Mouse (Mus musculus) brain, embryonic 14.5 days (tissue): ENCODE measurements around the gene Fam213a. TPM values are rescaled to one million over a fixed set of nuclear protein-coding genes. Genes with fewer than 3 reads are reported as not detected.
A peak's percentile ranks its signal among the peaks of the same experiment; 100 is the strongest.
"Not testable (repeated sequence)": the region's sequence is repeated elsewhere in the genome, so short reads cannot be mapped to it uniquely, and the experiment has no call there.

Experiments used
- DNase-seq: peaks from one replicate; pipeline ENCODE4 v3.0.0-alpha.2; 2011; ENCODE audit warnings: low read depth
- CTCF ChIP-seq: fragments of 200-500 bp; IDR thresholded peaks from 2 replicates; pipeline ENCODE4 v1.5.1; 2012; ENCODE audit warnings: inconsistent platforms, mild to moderate bottlenecking, moderate library complexity, borderline replicate concordance; ENCODE audit not compliant: insufficient read depth, insufficient read length; ENCODE audit errors: extremely low read depth
- POLR2A ChIP-seq: fragments of 200-500 bp; IDR thresholded peaks from 2 replicates; pipeline ENCODE4 v1.6.1; 2012; ENCODE audit warnings: mild to moderate bottlenecking, inconsistent platforms, borderline replicate concordance; ENCODE audit not compliant: poor library complexity, insufficient read depth, insufficient read length, severe bottlenecking; ENCODE audit errors: extremely low read depth
- polyA plus RNA-seq: library from polyadenylated mRNA; depleted of rRNA; stranded (reverse); fragments of >200 nt; gene quantifications from 2 replicates; pipeline ENCODE4 v1.2.3, GENCODE M21; 2012; rRNA removed

Fam213a gene
- 26.4 and 43.9 TPM in 2 replicates for polyA plus RNA-seq

DNA sequence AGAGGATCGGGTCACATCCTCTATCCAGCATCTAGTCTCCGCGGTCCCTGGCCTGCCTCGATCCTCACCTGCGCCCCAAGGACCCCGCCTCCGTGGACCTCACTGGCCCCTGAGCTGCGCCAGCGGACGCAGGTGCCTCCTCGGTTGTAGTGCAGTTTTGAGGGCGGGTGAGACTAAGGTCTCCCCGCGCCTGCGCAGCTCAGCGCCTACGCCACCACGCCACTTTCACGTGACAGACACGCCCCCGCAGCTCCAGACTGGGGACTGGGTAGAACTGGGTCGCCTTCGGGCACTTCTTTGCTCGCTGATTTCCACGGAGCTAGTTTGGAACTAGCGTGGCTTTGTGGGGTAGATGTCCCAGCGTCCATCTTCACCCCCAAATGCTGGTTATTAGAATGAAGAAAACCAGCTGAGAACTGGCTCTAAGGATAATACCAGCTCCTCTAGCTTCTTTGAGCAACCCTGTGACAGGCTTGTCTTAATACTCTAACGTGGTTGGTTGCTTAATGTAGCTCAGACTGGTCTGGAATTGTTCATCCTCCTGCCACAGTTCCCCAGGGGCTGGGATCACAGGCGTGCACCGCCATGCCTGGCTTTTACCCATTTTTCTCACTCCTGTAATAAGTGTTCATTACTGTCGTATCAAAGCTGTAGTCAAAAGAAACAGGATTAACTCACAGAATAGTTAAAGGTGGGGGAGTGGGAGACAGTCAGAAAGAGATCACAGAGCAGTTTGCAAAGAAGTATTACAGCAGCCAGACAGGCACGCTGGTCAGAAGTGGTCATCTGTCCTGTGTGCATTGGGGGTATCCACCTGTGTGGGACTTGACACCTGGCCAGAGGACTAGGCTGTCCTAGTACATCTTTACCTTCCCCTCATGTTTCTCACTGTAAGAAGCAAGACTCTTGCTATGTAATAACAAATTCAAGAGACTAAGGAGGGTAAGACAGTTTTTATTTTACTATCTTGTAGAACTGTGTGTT, at the start of gene Fam213a:
Gene Fam213a (minus strand): TSS at position 159 of the 984 bp plus-strand sequence.
- peak; percentile 97 for DNase-seq
- TF ChIP-seq POLR2A, result peak; percentile 57; the same call in 1 of the 2 replicates
- no peak for TF ChIP-seq CTCF

DNA sequence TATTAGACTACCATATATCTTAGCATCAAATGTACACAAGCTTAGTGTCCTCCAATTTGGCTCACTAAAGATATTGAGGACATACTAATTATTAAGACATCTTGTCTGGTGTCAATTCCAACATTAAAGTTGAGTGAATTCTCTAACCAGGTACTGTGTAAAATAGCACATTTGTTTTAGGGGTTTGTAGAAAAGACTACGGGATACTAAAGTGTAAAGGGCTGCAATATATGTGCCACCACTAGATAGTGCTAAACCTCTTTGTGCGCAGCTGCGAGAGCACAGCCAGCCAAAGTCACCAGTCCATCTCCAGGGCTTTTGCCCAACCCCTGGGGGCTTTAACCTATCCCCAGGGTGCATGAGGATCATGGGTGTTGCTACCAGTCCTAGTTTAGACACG, 39.6 kb upstream of the Fam213a start:
- not testable (repeated sequence) for DNase-seq

DNA sequence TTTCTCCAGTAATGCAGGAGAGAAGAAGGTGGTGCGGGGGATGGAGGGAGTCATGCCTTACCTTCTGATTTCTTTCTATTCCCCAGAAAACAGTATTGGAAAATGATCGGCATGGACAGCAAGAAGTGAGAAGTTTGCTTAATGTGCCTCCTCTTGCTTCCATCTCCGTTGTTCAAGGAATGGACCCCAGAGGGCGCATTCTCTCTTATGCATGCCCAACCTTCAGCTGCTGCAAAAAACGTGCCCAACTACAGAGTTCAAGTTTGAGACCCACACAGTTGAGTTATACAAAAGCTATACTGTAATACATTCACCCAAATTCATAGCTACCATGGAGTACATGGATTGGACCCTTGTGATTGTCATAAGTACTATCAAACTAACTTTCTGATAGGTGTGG, 38.9 kb upstream of the Fam213a start:
- no peak for DNase-seq
- TF ChIP-seq POLR2A (no peak), CTCF (no peak)

DNA sequence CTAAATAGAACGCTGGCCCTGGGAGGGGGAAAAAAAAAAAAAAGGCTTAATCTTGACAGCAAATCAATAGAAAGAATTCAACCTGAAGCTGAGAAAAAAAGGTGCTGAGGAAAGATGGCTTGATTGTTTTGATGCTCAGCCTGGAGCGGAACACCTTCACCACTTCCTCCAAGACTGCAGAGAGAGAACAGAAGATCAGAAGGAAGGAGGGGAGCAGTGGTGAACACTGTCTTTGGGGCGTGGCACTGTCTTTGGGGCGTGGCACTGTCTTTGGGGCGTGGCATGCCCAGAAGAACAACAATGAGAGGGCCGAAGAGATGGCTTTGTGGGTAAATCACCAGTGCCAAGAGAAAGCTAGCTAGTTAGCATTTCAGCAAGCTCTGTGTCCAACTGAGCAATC, 36.9 kb upstream of the Fam213a start:
- DNase-seq, result no peak
- no peak for TF ChIP-seq POLR2A
- no peak for TF ChIP-seq CTCF

DNA sequence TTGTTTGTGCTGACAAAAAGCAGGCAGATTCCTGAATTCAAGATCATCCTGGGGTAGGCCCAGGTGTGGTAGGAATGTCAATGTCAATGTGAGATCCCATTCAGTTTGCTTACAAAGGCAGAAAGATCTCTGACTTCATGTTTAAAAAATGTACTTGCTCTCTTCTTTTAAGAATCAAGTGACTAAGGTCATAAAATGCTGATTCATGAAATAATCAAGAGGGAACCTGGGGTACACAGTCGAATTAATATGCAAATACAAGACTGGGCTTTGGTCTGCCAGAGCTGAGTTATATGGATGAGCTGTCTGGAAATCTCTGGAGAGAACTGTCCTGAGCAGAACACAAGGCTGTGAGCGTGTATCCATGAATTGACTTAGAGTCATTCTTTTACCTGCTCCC, 33.8 kb upstream of the Fam213a start:
- no peak for DNase-seq
- TF ChIP-seq POLR2A (no peak), CTCF (no peak)

DNA sequence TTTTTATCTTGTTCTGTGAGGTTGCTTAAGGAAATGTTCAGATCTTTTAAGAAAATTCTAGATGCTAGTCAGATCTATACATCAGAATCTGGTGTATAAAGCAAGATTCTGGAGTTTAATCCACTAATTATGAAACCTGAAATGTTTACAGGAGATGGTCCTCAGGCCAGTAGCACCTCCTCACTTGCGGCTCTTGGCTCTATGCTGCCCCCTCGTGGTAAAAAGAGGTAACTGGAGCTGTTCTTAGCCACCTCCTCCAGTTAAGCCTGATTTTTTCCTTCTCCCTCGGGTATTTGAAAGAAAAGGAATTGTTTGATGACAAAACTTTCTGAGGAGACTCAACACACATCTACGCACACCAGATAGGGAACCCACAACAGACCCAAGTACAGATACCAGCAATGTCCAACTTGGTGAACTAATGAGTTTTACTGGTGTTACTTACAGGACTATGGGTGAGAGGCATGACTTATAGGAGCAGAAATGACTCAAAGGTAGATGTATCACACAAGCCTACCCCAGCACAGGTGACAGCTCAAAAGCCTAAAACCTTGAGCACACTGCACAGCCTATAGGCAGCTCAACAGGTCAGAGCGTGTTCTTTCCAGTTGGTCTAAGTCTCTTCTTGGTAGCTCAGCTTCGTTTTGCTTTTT, 21.7 kb upstream of the Fam213a start:
- TF ChIP-seq CTCF, result peak; percentile 87
- TF ChIP-seq POLR2A, result no peak
- DNase-seq, result peak; percentile 80

DNA sequence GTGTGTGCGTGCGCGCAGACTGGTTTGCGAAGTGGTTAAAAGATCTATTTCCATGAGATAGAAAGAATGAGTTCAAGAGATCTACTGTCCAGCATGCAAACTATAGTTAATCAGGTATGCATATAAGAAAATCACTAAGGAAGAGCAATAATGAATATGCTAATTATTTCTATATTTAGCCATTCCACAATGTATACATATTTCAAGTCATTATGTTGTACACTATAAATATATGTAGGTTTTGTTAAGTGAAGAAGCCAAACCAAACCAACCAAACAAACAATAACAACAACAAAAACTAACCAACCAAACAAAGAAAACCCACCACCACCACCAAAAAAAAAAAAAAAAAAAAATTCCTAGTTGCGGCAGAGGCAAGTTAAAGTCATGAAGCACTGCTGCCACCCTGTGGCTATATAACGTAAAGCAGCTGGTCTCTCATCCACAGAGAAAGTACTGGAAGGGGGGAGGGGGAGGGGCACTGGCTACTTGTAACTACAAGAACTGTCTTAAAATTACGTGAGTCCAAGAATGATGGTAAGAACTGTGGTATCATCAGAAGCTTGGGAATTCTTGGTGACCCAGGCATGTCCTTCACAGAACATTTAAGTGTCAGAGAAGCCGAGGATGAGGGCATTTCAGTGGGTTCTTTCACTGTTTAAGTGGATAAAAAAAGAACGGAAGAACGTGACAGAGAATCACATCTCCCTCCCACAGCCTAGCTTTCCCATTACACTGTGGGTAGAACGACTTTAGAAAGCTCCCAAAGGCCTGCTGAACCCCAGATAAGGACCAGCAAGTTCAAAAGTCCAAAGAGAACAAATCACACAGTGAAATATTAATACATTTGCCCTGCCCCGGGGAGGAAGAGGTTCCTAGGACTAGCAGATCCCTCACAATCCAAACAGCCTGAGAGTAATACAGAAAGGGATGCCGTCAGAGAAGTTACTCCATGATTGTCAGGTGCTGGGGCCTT, 19.8 kb upstream of the Fam213a start:
- no peak for TF ChIP-seq POLR2A
- peak; percentile 75; the same call in 1 of the 2 replicates for TF ChIP-seq CTCF
- peak; percentile 94 for DNase-seq

DNA sequence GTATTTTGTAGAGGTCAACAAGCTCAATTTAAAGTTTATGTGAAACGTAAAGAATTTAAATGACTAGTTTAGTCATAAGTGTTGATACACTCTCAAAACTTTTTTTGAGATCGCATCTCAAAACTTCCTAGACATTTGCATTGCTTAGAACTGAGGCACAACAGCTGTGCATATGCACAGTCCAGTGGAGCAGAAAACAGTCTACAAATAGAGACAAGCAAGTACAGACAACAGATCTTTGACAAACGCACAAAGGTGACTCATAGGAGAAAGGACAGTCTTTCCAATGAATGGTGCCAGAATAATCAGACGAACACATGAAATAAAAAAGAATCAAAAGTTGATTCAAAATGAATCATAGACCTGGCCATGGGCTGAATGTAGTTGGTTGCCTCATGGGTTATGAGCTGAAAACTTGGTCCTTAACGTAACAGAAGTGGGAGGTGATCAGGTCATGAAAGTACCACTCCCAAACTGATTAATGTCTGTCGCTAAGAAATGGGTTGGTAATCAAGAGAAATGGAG, 17.5 kb upstream of the Fam213a start:
- no peak for TF ChIP-seq POLR2A
- no peak for TF ChIP-seq CTCF
- DNase-seq, result no peak

DNA sequence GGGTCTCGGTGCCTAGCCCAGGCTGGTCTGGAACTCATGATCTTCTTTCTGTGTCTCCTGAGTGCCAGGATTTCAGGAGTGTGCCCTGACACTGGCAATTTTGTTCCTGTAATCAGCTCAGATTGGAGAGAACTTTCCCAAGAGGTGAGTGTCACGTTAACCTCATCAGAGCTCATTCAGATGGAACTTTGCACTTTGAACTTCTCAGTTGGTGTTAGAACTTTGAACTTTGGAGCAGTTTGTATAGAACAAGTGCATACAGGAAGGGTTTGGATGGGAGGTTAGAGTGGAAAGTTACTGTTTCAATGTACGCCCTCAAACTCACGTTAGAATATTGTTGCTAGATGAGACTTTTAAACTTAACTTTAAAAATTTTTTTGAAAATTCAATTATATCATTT, 15.7 kb upstream of the Fam213a start:
- DNase-seq, result no peak
- TF ChIP-seq CTCF (no peak), POLR2A (no peak)

DNA sequence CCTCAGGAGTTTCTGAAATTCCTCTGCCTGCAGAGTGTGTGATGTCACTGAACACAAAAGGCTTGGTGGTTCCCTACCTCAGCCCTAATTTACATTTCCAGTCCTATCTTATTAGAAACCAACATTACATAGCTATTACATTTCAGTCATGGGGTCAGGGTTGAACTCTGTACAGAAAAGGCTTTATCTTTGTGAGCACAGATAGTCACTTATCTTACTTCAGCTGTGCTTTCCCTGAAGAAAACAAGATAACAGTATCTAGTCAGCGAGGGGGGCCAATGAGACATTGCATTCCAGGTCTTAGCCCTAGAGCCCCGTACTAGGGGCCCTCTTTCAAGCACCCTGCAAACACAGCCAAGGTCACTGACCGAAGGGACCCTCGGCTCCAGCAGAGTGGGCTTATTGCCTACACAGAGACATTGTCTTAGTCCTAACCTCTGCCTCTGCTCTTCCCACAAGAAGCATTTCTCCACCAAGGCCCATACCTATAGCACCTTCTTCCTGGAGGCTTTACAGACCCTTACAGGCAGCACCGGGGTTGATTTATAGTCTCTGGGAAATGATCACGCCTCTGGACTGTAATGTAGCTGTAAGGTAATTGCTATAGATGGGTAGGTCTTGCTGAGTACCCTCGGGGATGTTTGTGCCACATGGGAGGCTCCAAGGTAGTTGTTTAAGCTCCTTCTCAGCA, 12.2 kb upstream of the Fam213a start:
- no peak for DNase-seq
- TF ChIP-seq POLR2A (no peak), CTCF (no peak)
